Mouse (Mus musculus): ENCODE results near the gene Sgsm3.

GRCm38 (mm10) chr15:80983264-80983663, 5.7 kb downstream of the Sgsm3 start:
- TF ChIP-seq CTCF (IDR thresholded peaks at IDR 0.05; ENCODE audit: low read depth) (no peak), EP300 (IDR thresholded peaks at IDR 0.05; ENCODE audit: low read depth) (no peak)

Data from liver, embryonic 14.5 days (tissue).